Mouse (Mus musculus) spleen, adult 2 months (tissue): ENCODE measurements around the gene Heg1.

Experiments
- CTCF ChIP-seq: fragments of 200-500 bp; IDR thresholded peaks from 2 replicates; pipeline ENCODE4 v1.5.1; 2011; ENCODE audit warnings: mild to moderate bottlenecking, inconsistent platforms; ENCODE audit not compliant: insufficient read depth, insufficient read length, insufficient replicate concordance; ENCODE audit errors: extremely low read depth
- POLR2A ChIP-seq: fragments of 200-500 bp; IDR thresholded peaks from 2 replicates; pipeline ENCODE4 v1.6.1; 2011; ENCODE audit warnings: low read depth, low read length, inconsistent platforms

- TF ChIP-seq POLR2A (no peak), CTCF (no peak)
Measured at GRCm38 (mm10) chr16:33738949-33739719, 55.0 kb downstream of the Heg1 start.
